Mouse (Mus musculus): Measurements from ENCODE around the gene Src. TPM values are rescaled to one million over a fixed set of nuclear protein-coding genes. Genes with fewer than 3 reads are reported as not detected.
A peak's percentile ranks its signal among the peaks of the same experiment; 100 is the strongest.

Gene Src
- polyA plus RNA-seq, 1 experiment from 2014 or later, result 16.4 TPM

DNA sequence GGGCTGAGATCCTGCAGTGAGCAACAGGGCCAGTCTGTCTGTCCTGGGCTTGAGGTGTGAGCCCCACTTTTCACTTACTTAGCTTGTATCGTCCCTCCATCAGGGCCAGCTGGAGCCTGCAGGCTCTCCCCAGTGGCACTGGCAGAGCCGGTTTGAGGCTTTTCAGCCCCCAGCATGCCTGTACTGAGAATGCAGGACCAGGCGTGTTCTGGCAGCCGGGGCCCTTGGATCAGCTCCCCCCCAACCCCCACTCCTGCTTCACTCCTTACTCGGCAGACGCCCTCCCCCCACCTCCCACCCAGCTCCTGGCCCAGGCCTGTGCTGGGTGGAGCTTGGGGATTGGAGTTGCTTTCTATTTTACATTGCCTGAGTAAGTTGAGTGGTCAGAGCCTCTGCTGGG, 16.3 kb downstream of the Src start:
- TF ChIP-seq CTCF (IDR thresholded peaks at IDR 0.05), result no peak
- no peak for TF ChIP-seq EP300 (IDR thresholded peaks at IDR 0.05)
- Histone ChIP-seq H3K4me2 (replicated peaks; ENCODE audit: low read depth, low read length) (no peak overlapping the region), H3K36me3 (ENCODE audit: insufficient read depth, low read length) (no peaks in the 10 kb centered on the region)

DNA sequence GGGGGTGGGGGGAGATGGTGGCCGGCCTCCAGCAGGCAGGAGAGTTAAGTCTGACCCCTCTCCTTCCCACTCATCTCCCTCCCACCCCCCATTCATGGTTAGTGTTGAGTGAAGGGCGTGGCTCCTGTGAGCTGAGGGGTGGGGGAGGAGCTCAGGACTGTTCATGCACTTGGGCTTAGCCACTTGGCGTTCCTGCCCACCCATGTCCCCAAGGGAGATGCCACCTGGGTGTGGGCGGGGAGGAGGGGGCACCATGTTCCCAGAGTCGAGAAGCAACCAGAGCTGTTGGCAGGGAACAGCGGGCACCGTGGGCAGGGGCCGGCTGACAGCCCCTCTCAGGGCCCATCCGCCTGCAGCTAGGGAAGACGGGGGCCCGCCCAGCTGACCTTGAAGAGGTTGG, 18.3 kb downstream of the Src start:
- TF ChIP-seq CTCF (IDR thresholded peaks at IDR 0.05), result no peak
- TF ChIP-seq EP300 (IDR thresholded peaks at IDR 0.05), result no peak
- Histone ChIP-seq H3K27ac (ENCODE audit: low read length) (no peak overlapping the region; the same call in 1 of the 2 replicates), H3K36me3 (ENCODE audit: insufficient read depth, low read length) (peaks cover 6% of the 10 kb centered on the region; the same call in 1 of the 2 replicates), H3K4me3 (ENCODE audit: low read depth, low read length) (no peak overlapping the region), H3K27me3 (replicated peaks; ENCODE audit: insufficient read depth, low read length) (no peaks in the 10 kb centered on the region), H3K9ac (replicated peaks; ENCODE audit: low read depth) (no peak overlapping the region), H3K4me2 (replicated peaks; ENCODE audit: low read depth, low read length) (no peak overlapping the region), H3K4me1 (ENCODE audit: insufficient read depth, low read depth, low read length) (peaks cover 14% of the 10 kb centered on the region; the same call in 1 of the 2 replicates), H3K9me3 (ENCODE audit: low read length) (no peaks in the 10 kb centered on the region)
- ATAC-seq, result peak; percentile 51
- peak; percentile 43 for DNase-seq (ENCODE audit: low spot score)
- WGBS, result 48% methylated on average over 10 of the region's 11 CpGs

More for the DNA sequence above, 16.3 kb downstream of the Src start:
- Histone ChIP-seq H3K27ac (ENCODE audit: low read length) (peak overlapping the region; percentile 78), H3K9me3 (ENCODE audit: low read length) (no peaks in the 10 kb centered on the region), H3K27me3 (replicated peaks; ENCODE audit: insufficient read depth, low read length) (no peaks in the 10 kb centered on the region), H3K9ac (replicated peaks; ENCODE audit: low read depth) (peak overlapping the region; percentile 3; the same call in 1 of the 2 replicates), H3K4me3 (ENCODE audit: low read depth, low read length) (no peak overlapping the region), H3K4me1 (ENCODE audit: insufficient read depth, low read depth, low read length) (peaks cover 14% of the 10 kb centered on the region; the same call in 1 of the 2 replicates)
- ATAC-seq, result peak; percentile 72
- peak; percentile 60 for DNase-seq (ENCODE audit: low spot score)
- WGBS, result 28% methylated on average over 5 of the region's 6 CpGs

DNA sequence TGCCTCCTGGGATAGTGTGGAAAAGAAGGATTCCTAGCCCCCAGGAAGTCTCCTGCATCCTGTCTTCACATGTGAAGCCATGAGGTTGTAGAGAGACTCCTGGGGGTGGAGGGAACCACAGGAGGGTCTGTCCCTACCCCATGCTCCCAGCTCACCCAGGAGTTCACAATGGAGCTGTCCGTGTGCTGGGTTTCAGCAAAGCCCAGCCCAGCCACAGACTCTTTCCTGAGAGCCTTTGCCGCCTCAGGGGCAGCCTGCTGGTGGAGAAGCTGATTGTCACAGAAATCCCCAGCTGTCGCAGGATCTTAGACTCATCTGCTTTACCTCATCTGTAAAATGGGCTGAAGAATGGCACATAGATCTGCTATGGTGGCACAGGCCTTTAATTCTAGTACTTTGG, 18.9 kb downstream of the Src start:
- Histone ChIP-seq H3K27me3 (replicated peaks; ENCODE audit: insufficient read depth, low read length) (no peaks in the 10 kb centered on the region), H3K9ac (replicated peaks; ENCODE audit: low read depth) (no peak overlapping the region), H3K4me2 (replicated peaks; ENCODE audit: low read depth, low read length) (no peak overlapping the region), H3K27ac (ENCODE audit: low read length) (no peak overlapping the region), H3K9me3 (ENCODE audit: low read length) (no peaks in the 10 kb centered on the region), H3K36me3 (ENCODE audit: insufficient read depth, low read length) (peaks cover 6% of the 10 kb centered on the region; the same call in 1 of the 2 replicates), H3K4me1 (ENCODE audit: insufficient read depth, low read depth, low read length) (peaks cover 14% of the 10 kb centered on the region; the same call in 1 of the 2 replicates), H3K4me3 (ENCODE audit: low read depth, low read length) (no peak overlapping the region)
- no peak for TF ChIP-seq CTCF (IDR thresholded peaks at IDR 0.05)
- TF ChIP-seq EP300 (IDR thresholded peaks at IDR 0.05), result no peak
- DNase-seq (ENCODE audit: low spot score) (no peak), ATAC-seq (no peak)
- 84% methylated on average over 3 of the region's 3 CpGs for WGBS

DNA sequence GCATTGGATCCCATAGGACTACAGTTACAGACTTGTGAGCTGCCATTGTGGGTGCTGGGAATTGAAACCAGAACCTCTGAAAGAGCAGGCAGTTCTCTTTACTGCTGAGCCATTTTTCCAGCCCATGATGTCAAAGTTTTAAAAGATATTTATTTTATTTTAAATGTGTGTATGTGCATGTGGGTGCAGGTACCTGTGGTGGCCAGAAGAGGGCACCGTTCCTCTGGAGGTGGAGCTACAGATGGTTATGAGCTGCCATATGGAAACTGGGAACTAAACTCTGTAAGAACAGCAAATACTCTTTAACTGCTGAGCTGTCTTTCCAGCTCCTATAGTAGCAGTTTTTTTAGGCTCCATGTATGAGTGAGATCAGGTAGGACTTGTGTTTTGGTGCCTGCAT, 23.1 kb downstream of the Src start:
- WGBS, result 96% methylated on average over 1 of the region's 1 CpGs
- Histone ChIP-seq H3K4me2 (replicated peaks; ENCODE audit: low read depth, low read length) (no peak overlapping the region), H3K9ac (replicated peaks; ENCODE audit: low read depth) (no peak overlapping the region), H3K4me3 (ENCODE audit: low read depth, low read length) (no peak overlapping the region), H3K36me3 (ENCODE audit: insufficient read depth, low read length) (peaks cover 6% of the 10 kb centered on the region; the same call in 1 of the 2 replicates), H3K27ac (ENCODE audit: low read length) (no peak overlapping the region), H3K9me3 (ENCODE audit: low read length) (no peaks in the 10 kb centered on the region), H3K4me1 (ENCODE audit: insufficient read depth, low read depth, low read length) (no peaks in the 10 kb centered on the region), H3K27me3 (replicated peaks; ENCODE audit: insufficient read depth, low read length) (no peaks in the 10 kb centered on the region)
- TF ChIP-seq EP300 (IDR thresholded peaks at IDR 0.05) (no peak), CTCF (IDR thresholded peaks at IDR 0.05) (peak; percentile 45)
- no peak for ATAC-seq
- no peak for DNase-seq (ENCODE audit: low spot score)

GRCm38 (mm10) chr2:157447297-157448158, 29.3 kb downstream of the Src start:
- ATAC-seq, result peak; percentile 62

DNA sequence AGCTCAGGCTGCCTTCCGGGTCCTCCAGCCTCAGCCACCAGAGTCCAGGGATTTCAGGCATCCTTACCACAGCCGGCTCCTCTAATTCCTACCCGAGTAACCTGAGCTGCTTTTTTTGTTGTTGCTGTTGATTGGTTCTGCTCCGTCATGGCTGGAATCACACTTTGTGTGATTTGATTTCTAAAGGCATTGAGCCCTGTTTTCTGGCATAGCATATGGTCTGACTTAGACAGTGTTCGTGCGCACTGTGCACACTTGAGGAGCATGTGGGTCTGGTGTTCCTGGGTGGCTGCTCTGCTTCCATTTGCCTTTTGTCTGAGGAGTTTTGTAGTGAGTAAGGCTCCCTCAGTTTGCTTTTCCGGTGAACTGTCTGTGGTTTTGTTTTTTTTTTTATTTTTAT, 30.1 kb downstream of the Src start:
- no peak overlapping the region for H3K4me3 ChIP-seq (ENCODE audit: low read depth, low read length)
- DNase-seq (ENCODE audit: low spot score) (no peak), ATAC-seq (no peak)
- no peaks in the 10 kb centered on the region for H3K9me3 ChIP-seq (ENCODE audit: low read length)
- H3K27me3 ChIP-seq (replicated peaks; ENCODE audit: insufficient read depth, low read length), result no peaks in the 10 kb centered on the region
- no peaks in the 10 kb centered on the region for H3K36me3 ChIP-seq (ENCODE audit: insufficient read depth, low read length)
- TF ChIP-seq EP300 (IDR thresholded peaks at IDR 0.05) (no peak), CTCF (IDR thresholded peaks at IDR 0.05) (no peak)
- 0 out of 2 replicates have a peak overlapping the region, but pooled peaks have one; percentile 58 for H3K27ac ChIP-seq (ENCODE audit: low read length)
- no peak overlapping the region for H3K9ac ChIP-seq (replicated peaks; ENCODE audit: low read depth)
- no peak overlapping the region for H3K4me2 ChIP-seq (replicated peaks; ENCODE audit: low read depth, low read length)
- WGBS, result 92% methylated on average over 7 of the region's 7 CpGs
- H3K4me1 ChIP-seq (ENCODE audit: insufficient read depth, low read depth, low read length), result no peaks in the 10 kb centered on the region

More at GRCm38 (mm10) chr2:157447297-157448158, 29.3 kb downstream of the Src start:
- no peaks in the 10 kb centered on the region for H3K4me1 ChIP-seq (ENCODE audit: insufficient read depth, low read depth, low read length)
- no peak overlapping the region for H3K4me2 ChIP-seq (replicated peaks; ENCODE audit: low read depth, low read length)
- peak overlapping the region; percentile 58 for H3K27ac ChIP-seq (ENCODE audit: low read length)
- H3K27me3 ChIP-seq (replicated peaks; ENCODE audit: insufficient read depth, low read length), result no peaks in the 10 kb centered on the region
- H3K36me3 ChIP-seq (ENCODE audit: insufficient read depth, low read length), result no peaks in the 10 kb centered on the region
- no peak overlapping the region for H3K4me3 ChIP-seq (ENCODE audit: low read depth, low read length)
- H3K9me3 ChIP-seq (ENCODE audit: low read length), result no peaks in the 10 kb centered on the region
- DNase-seq (ENCODE audit: low spot score), result peak; percentile 84
- TF ChIP-seq EP300 (IDR thresholded peaks at IDR 0.05) (no peak; the same call in none of the 2 replicates), CTCF (IDR thresholded peaks at IDR 0.05) (no peak)
- H3K9ac ChIP-seq (replicated peaks; ENCODE audit: low read depth), result no peak overlapping the region
- WGBS, result 45% methylated on average over 15 of the region's 15 CpGs
